Mouse (Mus musculus): ENCODE measurements around the gene Megf8.

Gene Megf8

GRCm38 (mm10) chr7:25316532-25317445, at the start of gene Megf8:
Megf8 (plus strand) TSS chr7:25317164.
- peak; percentile 99 for DNase-seq

GRCm38 (mm10) chr7:25267301-25267750, 49.6 kb upstream of the Megf8 start, which contains the start of gene Cic:
Cic (plus strand) TSS chr7:25267704.
- peak; percentile 100 for DNase-seq

- peak; percentile 100 for DNase-seq
Measured at GRCm38 (mm10) chr7:25267751-25268463, 49.1 kb upstream of the Megf8 start.

- DNase-seq: no peak
Measured at GRCm38 (mm10) chr7:25268588-25268987, 48.4 kb upstream of the Megf8 start.

GRCm38 (mm10) chr7:25269029-25269428, 47.9 kb upstream of the Megf8 start:
- DNase-seq: peak; percentile 8

GRCm38 (mm10) chr7:25269545-25270271, 47.3 kb upstream of the Megf8 start:
- DNase-seq: peak; percentile 22

- DNase-seq: no peak
Measured at GRCm38 (mm10) chr7:25270652-25271633, 46.0 kb upstream of the Megf8 start.

- no peak for DNase-seq
Measured at GRCm38 (mm10) chr7:25271651-25272444, 45.1 kb upstream of the Megf8 start.

- DNase-seq: peak; percentile 8
Measured at GRCm38 (mm10) chr7:25272445-25273258, 44.3 kb upstream of the Megf8 start.

- peak; percentile 4 for DNase-seq
Measured at GRCm38 (mm10) chr7:25273259-25274241, 43.4 kb upstream of the Megf8 start.

- DNase-seq: peak; percentile 4
Measured at GRCm38 (mm10) chr7:25274571-25274970, 42.4 kb upstream of the Megf8 start.

GRCm38 (mm10) chr7:25274996-25275395, 42.0 kb upstream of the Megf8 start:
- DNase-seq: no peak

- no peak for DNase-seq
Measured at GRCm38 (mm10) chr7:25275555-25276298, 41.2 kb upstream of the Megf8 start.

- DNase-seq: no peak
Measured at GRCm38 (mm10) chr7:25277405-25277804, 39.6 kb upstream of the Megf8 start.

GRCm38 (mm10) chr7:25277998-25278340, 39.0 kb upstream of the Megf8 start:
- DNase-seq: no peak

GRCm38 (mm10) chr7:25278341-25279075, 38.5 kb upstream of the Megf8 start:
- peak; percentile 88 for DNase-seq
